Mouse (Mus musculus) layer of hippocampus, adult 6 months (tissue): ENCODE results near the gene Phyhipl. TPM values are rescaled to one million over a fixed set of nuclear protein-coding genes. Genes with fewer than 3 reads are reported as not detected.

Source experiments
- long read RNA-seq, 2 experiments: library from polyadenylated mRNA; unstranded; transcript quantifications; one replicate each; pipeline ENCODE4 v2.0.0; 2019 to 2020
- polyA plus RNA-seq: library from polyadenylated mRNA; unstranded; fragments of <200 nt; fragmentation: Nextera tagmentation; gene quantifications from 2 replicates; pipeline ENCODE4 v1.2.3, GENCODE M21; 2021

Phyhipl gene
- 209 and 254 TPM in 2 replicates for polyA plus RNA-seq
- long read RNA-seq, experiment 1, transcript Phyhipl-201 (5 exons, 2,877 nt), result major isoform, 340 of 401 reads
- long read RNA-seq, experiment 1, transcript Phyhipl-210 (2 exons, 3,485 nt), result minor isoform, 30 of 401 reads
- long read RNA-seq, experiment 1, partial matches to known transcripts, result 13 of 401 reads
- long read RNA-seq, experiment 1, other reads (novel, unspliced or antisense), result 18 of 401 reads
- long read RNA-seq, experiment 2, transcript Phyhipl-201 (5 exons, 2,877 nt), result major isoform, 1,500 of 1,554 reads
- long read RNA-seq, experiment 2, partial matches to known transcripts, result 7 of 1,554 reads
- long read RNA-seq, experiment 2, other reads (novel, unspliced or antisense), result 46 of 1,554 reads

DNA sequence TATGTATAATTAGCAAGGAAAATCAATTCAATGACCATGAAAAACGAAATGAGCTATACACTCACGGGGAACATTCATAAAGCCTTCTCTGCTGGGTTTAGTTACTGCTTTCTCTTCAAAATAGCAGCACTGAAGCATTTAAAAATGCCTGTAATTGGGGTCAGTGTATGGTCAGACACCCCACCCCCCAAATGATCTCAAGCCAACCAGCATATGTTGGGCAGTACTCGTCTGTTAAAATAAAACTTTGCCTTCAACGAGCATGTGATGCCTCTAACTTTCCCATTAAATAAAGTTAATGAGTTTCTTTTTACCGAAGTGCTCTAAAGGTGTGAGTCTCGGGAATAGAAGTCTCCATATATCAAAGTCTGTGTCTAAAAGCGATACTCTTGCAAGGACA lies at the start of gene Phyhipl:
Phyhipl (minus strand) TSS at position 138 of the 400 bp plus-strand sequence.

Other genes with a start within 250 kb of the Phyhipl start
- 39.7 and 40.0 TPM in 2 replicates for gene Fam13c, start 215.5 kb downstream of the Phyhipl start, polyA plus RNA-seq